In the genomic region with DNA sequence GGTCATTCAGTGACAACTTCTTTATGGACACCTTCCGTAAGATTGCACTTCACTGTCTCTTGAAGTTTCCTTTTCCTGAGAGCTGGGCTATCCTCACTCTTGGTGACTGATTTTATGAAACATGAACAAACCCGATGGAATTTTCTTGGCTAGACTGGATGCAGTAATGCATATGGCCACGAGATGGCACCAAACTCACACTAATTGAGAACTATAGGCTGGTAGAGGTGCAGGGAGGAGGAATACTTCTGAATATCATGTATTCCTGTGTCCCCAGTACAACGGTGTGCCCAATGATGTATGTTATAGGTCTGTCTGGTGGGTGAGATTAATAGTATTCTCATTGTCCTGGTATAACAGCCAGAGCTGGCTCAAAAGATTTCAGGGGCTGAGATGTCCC, we compare ENCODE assay signal across 8 mouse cellular contexts. TPM values are rescaled to one million over a fixed set of nuclear protein-coding genes. Genes with fewer than 3 reads are reported as not detected.
A peak's percentile ranks its signal among the peaks of the same experiment; 100 is the strongest.
DNase-seq lines count a peak whose midpoint lies in the region; ATAC-seq lines count a peak whose summit lies in the region.

No protein-coding gene starts in this region.

- H3K9ac ChIP-seq in hindbrain, embryonic 14.5 days = no peak overlapping the region

- H3K9me3 ChIP-seq in hindbrain, embryonic 14.5 days (ENCODE audit: control insufficient read depth, low read length) = no peaks in the 10 kb centered on the region

- H3K4me2 ChIP-seq in hindbrain, embryonic 14.5 days (replicated peaks) = no peak overlapping the region

- H3K4me3 ChIP-seq in hindbrain, embryonic 14.5 days (replicated peaks; ENCODE audit: low read length) = no peak overlapping the region

- H3K27me3 ChIP-seq in hindbrain, embryonic 14.5 days (ENCODE audit: control insufficient read depth, insufficient read depth, low read length) = no peaks in the 10 kb centered on the region

- no peaks in the 10 kb centered on the region for H3K4me1 ChIP-seq in hindbrain, embryonic 14.5 days (replicated peaks; ENCODE audit: control insufficient read depth, insufficient read depth, low read length)

- peak; percentile 95 for DNase-seq in NIH3T3 (ENCODE audit: low read depth)
- peak; percentile 42 for DNase-seq in cerebellum, adult 8-10 months
- DNase-seq in hindbrain, embryonic 14.5 days (ENCODE audit: low spot score) = peak; percentile 88
- peak; percentile 88 for DNase-seq in layer of hippocampus, postnatal 10 days (ENCODE audit: low spot score in 2 of 2)
- peak; percentile 74 for DNase-seq in lung, postnatal 14 days
- peak; percentile 36 for DNase-seq in retina, postnatal 7 days (ENCODE audit: low read depth, low spot score)
- peak; percentile 79 to 81 for DNase-seq in urinary bladder, postnatal 36 days (ENCODE audit: low spot score in 2 of 2)

- H3K27ac ChIP-seq in hindbrain, embryonic 14.5 days = no peak overlapping the region

- WGBS in hindbrain, embryonic 14.5 days = 20% methylated on average over 4 of the region's 4 CpGs

- no peaks in the 10 kb centered on the region for H3K36me3 ChIP-seq in hindbrain, embryonic 14.5 days (replicated peaks; ENCODE audit: control insufficient read depth, insufficient read depth)

- ATAC-seq in frontal cortex, adult (ENCODE audit: low TSS enrichment) = peak; percentile 92
- ATAC-seq in hindbrain, embryonic 14.5 days (ENCODE audit: low FRiP score) = peak; percentile 83

RNA-seq across cellular contexts. Expression of a gene that starts 16.1 kb away (rescaled TPM):
- polyA plus RNA-seq in hindbrain, embryonic 14.5 days (2014; fragmentation: Nextera tagmentation; extraction: Ambion mirVana) = 0.10 TPM in 1 of 2 replicates, not detected in the other
- total RNA-seq in layer of hippocampus, postnatal 10 days (2021) = not detected

RNA-seq across cellular contexts. Expression of a gene that starts 32.6 kb away (rescaled TPM):
- polyA plus RNA-seq in hindbrain, embryonic 14.5 days (2014; fragmentation: Nextera tagmentation; extraction: Ambion mirVana) = not detected in 2 replicates
- under 1 TPM in 1 of 2 experiments, not detected in 1; 0.62 TPM for total RNA-seq in layer of hippocampus, postnatal 10 days (2021)

Comparison
In these comparisons a context has a peak if more than half of its experiments do, and no peak if none do; other contexts are left out.
1. DNase-seq: peak in every context shown above with its lines; median percentile 95 in NIH3T3; 88 in hindbrain, embryonic 14.5 days; 88 in layer of hippocampus, postnatal 10 days; 80 in urinary bladder, postnatal 36 days; 74 in lung, postnatal 14 days; 42 in cerebellum, adult 8-10 months; 36 in retina, postnatal 7 days.